Mouse (Mus musculus) midbrain, embryonic 16.5 days (tissue): ENCODE measurements at regions not wholly inside any gene's neighbourhood (a gene's known extent, or its start where the extent isn't known, plus 50 kb on each side); places are given as distances from the start of the nearest gene placed in this dataset.

ENCODE experiments used
- ATAC-seq: fragments of 200-750 bp; cut with Nextera tagmentation; 2 replicates; pipeline ENCODE4 v1.8.0; 2017; ENCODE audit warnings: moderate TSS enrichment
- H3K27ac ChIP-seq: fragments of 300-500 bp; sonication (generic); 2 replicates; pipeline ENCODE4 v1.5.1; 2014; ENCODE audit warnings: mild to moderate bottlenecking, low read length, mixed read lengths
- H3K27me3 ChIP-seq: fragments of 300-500 bp; sonication (generic); 2 replicates; pipeline ENCODE4 v1.6.1; 2014; ENCODE audit warnings: low read depth, low read length, mixed read lengths; ENCODE audit not compliant: control insufficient read depth, insufficient read depth
- H3K36me3 ChIP-seq: fragments of 300-500 bp; sonication (generic); 2 replicates; pipeline ENCODE4 v1.6.1; 2014; ENCODE audit warnings: mild to moderate bottlenecking, low read length, moderate library complexity, mixed read lengths; ENCODE audit not compliant: control insufficient read depth, insufficient read depth
- H3K4me1 ChIP-seq: fragments of 300-500 bp; sonication (generic); 2 replicates; pipeline ENCODE4 v1.6.1; 2014; ENCODE audit warnings: mild to moderate bottlenecking, low read length, mixed read lengths; ENCODE audit not compliant: control insufficient read depth, insufficient read depth
- H3K4me2 ChIP-seq: fragments of 300-500 bp; sonication (generic); 2 replicates; pipeline ENCODE4 v1.6.1; 2014; ENCODE audit warnings: mild to moderate bottlenecking, low read length, mixed read lengths
- H3K4me3 ChIP-seq: fragments of 300-500 bp; sonication (generic); 2 replicates; pipeline ENCODE4 v1.5.1; 2014; ENCODE audit warnings: low read depth, mild to moderate bottlenecking, low read length, moderate library complexity, mixed read lengths
- H3K9ac ChIP-seq: fragments of 300-500 bp; sonication (generic); 2 replicates; pipeline ENCODE4 v1.6.1; 2014; ENCODE audit warnings: low read depth, low read length, mixed read lengths
- H3K9me3 ChIP-seq: fragments of 300-500 bp; sonication (generic); replicated peaks from 2 replicates; pipeline ENCODE4 v1.6.1; 2014; ENCODE audit warnings: mild to moderate bottlenecking, low read length, mixed read lengths; ENCODE audit not compliant: control insufficient read depth, poor library complexity, severe bottlenecking
- WGBS: fragments of 180-500 bp; shearing (Covaris S2); extraction: QIAGEN DNeasy Blood & Tissue Kit; methylation state at CpG from one replicate; pipeline ENCODE4 v1.1.7; 2014; 5-methylcytosine and 5-hydroxymethylcytosine counted together

GRCm38 (mm10) chr10:19139234-19139633 lies 123.8 kb upstream of the Tnfaip3 start:
- H3K9me3 ChIP-seq = no peaks in the 10 kb centered on the region
- ATAC-seq = peak; percentile 77; the same call in 1 of the 2 replicates
- H3K4me3 ChIP-seq = no peak overlapping the region
- H3K27ac ChIP-seq = no peak overlapping the region
- no peaks in the 10 kb centered on the region for H3K4me1 ChIP-seq
- no peak overlapping the region for H3K9ac ChIP-seq
- 62% methylated on average over 2 of the region's 2 CpGs for WGBS
- H3K36me3 ChIP-seq = no peaks in the 10 kb centered on the region
- H3K4me2 ChIP-seq = no peak overlapping the region
- H3K27me3 ChIP-seq = no peaks in the 10 kb centered on the region

GRCm38 (mm10) chr10:19138258-19138657 lies 122.8 kb upstream of the Tnfaip3 start:
- Histone ChIP-seq H3K9ac (no peak overlapping the region), H3K4me2 (no peak overlapping the region), H3K36me3 (no peaks in the 10 kb centered on the region), H3K27me3 (no peaks in the 10 kb centered on the region), H3K9me3 (no peaks in the 10 kb centered on the region), H3K27ac (no peak overlapping the region), H3K4me1 (no peaks in the 10 kb centered on the region), H3K4me3 (no peak overlapping the region)
- WGBS = 92% methylated on average over 1 of the region's 1 CpGs
- no peak for ATAC-seq

- Histone ChIP-seq H3K4me1 (no peaks in the 10 kb centered on the region), H3K27me3 (no peaks in the 10 kb centered on the region), H3K9ac (no peak overlapping the region), H3K9me3 (no peaks in the 10 kb centered on the region), H3K4me2 (no peak overlapping the region), H3K4me3 (no peak overlapping the region), H3K36me3 (no peaks in the 10 kb centered on the region), H3K27ac (no peak overlapping the region)
- WGBS = 63% methylated on average over 4 of the region's 4 CpGs
- no peak for ATAC-seq
Observed at GRCm38 (mm10) chr10:19127581-19128291, 112.3 kb upstream of the Tnfaip3 start.

GRCm38 (mm10) chr10:19126922-19127321 lies 111.5 kb upstream of the Tnfaip3 start:
- H3K36me3 ChIP-seq = no peaks in the 10 kb centered on the region
- H3K4me1 ChIP-seq = no peaks in the 10 kb centered on the region
- no peak overlapping the region for H3K4me2 ChIP-seq
- H3K4me3 ChIP-seq = no peak overlapping the region
- H3K27me3 ChIP-seq = no peaks in the 10 kb centered on the region
- H3K9me3 ChIP-seq = no peaks in the 10 kb centered on the region
- no peak overlapping the region for H3K27ac ChIP-seq
- 80% methylated on average over 2 of the region's 2 CpGs for WGBS
- ATAC-seq = no peak
- no peak overlapping the region for H3K9ac ChIP-seq

- Histone ChIP-seq H3K9ac (no peak overlapping the region), H3K27me3 (no peaks in the 10 kb centered on the region), H3K36me3 (no peaks in the 10 kb centered on the region), H3K27ac (no peak overlapping the region), H3K4me1 (no peaks in the 10 kb centered on the region), H3K9me3 (no peaks in the 10 kb centered on the region), H3K4me2 (no peak overlapping the region), H3K4me3 (no peak overlapping the region)
- 80% methylated on average over 4 of the region's 4 CpGs for WGBS
- ATAC-seq = no peak
Observed at GRCm38 (mm10) chr10:19126438-19126837, 111.0 kb upstream of the Tnfaip3 start.

- ATAC-seq = no peak
- Histone ChIP-seq H3K9me3 (no peaks in the 10 kb centered on the region), H3K4me3 (no peak overlapping the region), H3K4me2 (no peak overlapping the region), H3K4me1 (no peaks in the 10 kb centered on the region), H3K27ac (no peak overlapping the region), H3K36me3 (no peaks in the 10 kb centered on the region), H3K9ac (no peak overlapping the region), H3K27me3 (no peaks in the 10 kb centered on the region)
- WGBS = 52% methylated on average over 7 of the region's 7 CpGs
Observed at GRCm38 (mm10) chr10:19123691-19124090, 108.2 kb upstream of the Tnfaip3 start.

GRCm38 (mm10) chr10:19122221-19122620 lies 106.8 kb upstream of the Tnfaip3 start:
- 70% methylated on average over 6 of the region's 6 CpGs for WGBS
- Histone ChIP-seq H3K9ac (no peak overlapping the region), H3K4me3 (no peak overlapping the region), H3K27ac (no peak overlapping the region), H3K36me3 (no peaks in the 10 kb centered on the region), H3K4me1 (no peaks in the 10 kb centered on the region; the same call in 1 of the 2 replicates), H3K9me3 (no peaks in the 10 kb centered on the region), H3K27me3 (no peaks in the 10 kb centered on the region), H3K4me2 (no peak overlapping the region)
- ATAC-seq = 0 out of 2 replicates have a peak, but pooled peaks have one; percentile 14

- Histone ChIP-seq H3K9ac (no peak overlapping the region), H3K4me1 (no peaks in the 10 kb centered on the region; the same call in 1 of the 2 replicates), H3K27me3 (no peaks in the 10 kb centered on the region), H3K9me3 (no peaks in the 10 kb centered on the region), H3K27ac (no peak overlapping the region), H3K36me3 (no peaks in the 10 kb centered on the region), H3K4me2 (no peak overlapping the region), H3K4me3 (no peak overlapping the region)
- WGBS = 86% methylated on average over 8 of the region's 8 CpGs
- no peak for ATAC-seq
Observed at GRCm38 (mm10) chr10:19119281-19120049, 104.0 kb upstream of the Tnfaip3 start.

GRCm38 (mm10) chr10:19118569-19119280 lies 103.3 kb upstream of the Tnfaip3 start:
- no peak overlapping the region for H3K27ac ChIP-seq
- H3K9me3 ChIP-seq = no peaks in the 10 kb centered on the region
- WGBS = 75% methylated on average over 5 of the region's 5 CpGs
- no peak overlapping the region for H3K4me3 ChIP-seq
- no peak overlapping the region for H3K4me2 ChIP-seq
- no peak overlapping the region for H3K9ac ChIP-seq
- H3K4me1 ChIP-seq = no peaks in the 10 kb centered on the region; the same call in 1 of the 2 replicates
- no peaks in the 10 kb centered on the region for H3K27me3 ChIP-seq
- no peaks in the 10 kb centered on the region for H3K36me3 ChIP-seq
- no peak for ATAC-seq
